Mouse (Mus musculus) heart, adult 2 months (tissue): Measurements from ENCODE around the gene Gucd1.

ENCODE experiments used
- CTCF ChIP-seq: fragments of 200-600 bp; IDR thresholded peaks from 2 replicates; pipeline ENCODE4 v1.8.1; 2022; ENCODE audit warnings: antibody characterized with exemption, mild to moderate bottlenecking, moderate library complexity
- EP300 ChIP-seq: fragments of 200-500 bp; IDR thresholded peaks from 2 replicates; pipeline ENCODE4 v1.6.1; 2011; ENCODE audit warnings: low read depth, low read length, control low read depth; ENCODE audit not compliant: insufficient read depth
- POLR2A ChIP-seq: fragments of 200-500 bp; IDR thresholded peaks from 2 replicates; pipeline ENCODE4 v1.6.1; 2011; ENCODE audit warnings: mild to moderate bottlenecking, low read depth, low read length, control low read depth; ENCODE audit not compliant: insufficient read depth

- TF ChIP-seq CTCF (no peak), POLR2A (no peak), EP300 (no peak)
These were observed 34.3 kb upstream of the Gucd1 start for GRCm38 (mm10) chr10:75552106-75552505.
